Mouse (Mus musculus): ENCODE measurements around the gene Padi3.

GRCm38 (mm10) chr4:140842909-140843308 is 32.5 kb upstream of the Padi3 start:
- TF ChIP-seq CTCF (IDR thresholded peaks at IDR 0.05; ENCODE audit: low read depth) (no peak), EP300 (IDR thresholded peaks at IDR 0.05; ENCODE audit: low read depth) (no peak)
